Mouse (Mus musculus) hindbrain, embryonic 14.5 days (tissue): ENCODE measurements around the gene Nadk. TPM values are rescaled to one million over a fixed set of nuclear protein-coding genes. Genes with fewer than 3 reads are reported as not detected.
"Not testable (repeated sequence)": the region's sequence is repeated elsewhere in the genome, so short reads cannot be mapped to it uniquely, and the experiment has no call there.

ENCODE experiments used
- ATAC-seq: fragments of 200-750 bp; cut with Nextera tagmentation; 2 replicates; pipeline ENCODE4 v1.8.0; 2017; ENCODE audit warnings: moderate number of reproducible peaks, mild to moderate bottlenecking, moderate TSS enrichment, moderate library complexity; ENCODE audit not compliant: low FRiP score
- DNase-seq: peaks from one replicate; pipeline ENCODE4 v3.0.0-alpha.2; 2015; ENCODE audit warnings: low spot score
- H3K27ac ChIP-seq: fragments of 300-500 bp; sonication (generic); 2 replicates; pipeline ENCODE4 v1.5.1; 2014; ENCODE audit warnings: mild to moderate bottlenecking, moderate library complexity
- H3K27me3 ChIP-seq: fragments of 300-500 bp; sonication (generic); 2 replicates; pipeline ENCODE4 v1.6.1; 2014; ENCODE audit warnings: mild to moderate bottlenecking, low read length, mixed read lengths; ENCODE audit not compliant: control insufficient read depth, insufficient read depth
- H3K36me3 ChIP-seq: fragments of 300-500 bp; sonication (generic); replicated peaks from 2 replicates; pipeline ENCODE4 v1.6.1; 2014; ENCODE audit not compliant: control insufficient read depth, insufficient read depth
- H3K4me1 ChIP-seq: fragments of 300-500 bp; sonication (generic); replicated peaks from 2 replicates; pipeline ENCODE4 v1.6.1; 2014; ENCODE audit warnings: antibody characterized with exemption, low read length, mixed read lengths; ENCODE audit not compliant: control insufficient read depth, insufficient read depth
- H3K4me2 ChIP-seq: fragments of 300-500 bp; sonication (generic); replicated peaks from 2 replicates; pipeline ENCODE4 v1.6.1; 2014; ENCODE audit warnings: mild to moderate bottlenecking, moderate library complexity
- H3K4me3 ChIP-seq: fragments of 300-500 bp; sonication (generic); replicated peaks from 2 replicates; pipeline ENCODE4 v1.5.1; 2014; ENCODE audit warnings: mild to moderate bottlenecking, low read length
- H3K9ac ChIP-seq: fragments of 300-500 bp; sonication (generic); 2 replicates; pipeline ENCODE4 v1.6.1; 2014
- H3K9me3 ChIP-seq: fragments of 300-500 bp; sonication (generic); 2 replicates; pipeline ENCODE4 v1.6.1; 2016; ENCODE audit warnings: low read length; ENCODE audit not compliant: control insufficient read depth
- WGBS: fragments of 180-500 bp; shearing (Covaris S2); extraction: QIAGEN DNeasy Blood & Tissue Kit; methylation state at CpG from one replicate; pipeline ENCODE4 v1.1.7; 2014; 5-methylcytosine and 5-hydroxymethylcytosine counted together
- polyA plus RNA-seq: library from polyadenylated mRNA; unstranded; fragments of >200 nt; fragmentation: Nextera tagmentation; extraction: Ambion mirVana; gene quantifications from 2 replicates; pipeline ENCODE4 v1.2.1, GENCODE M21; 2014

Gene Nadk
- polyA plus RNA-seq, 1 experiment from 2014 or later, result 82.9 TPM

- 24% methylated on average over 2 of the region's 2 CpGs for WGBS
- Histone ChIP-seq H3K27ac (no peak overlapping the region), H3K9me3 (no peaks in the 10 kb centered on the region), H3K27me3 (no peaks in the 10 kb centered on the region), H3K4me2 (no peak overlapping the region), H3K36me3 (no peaks in the 10 kb centered on the region), H3K9ac (no peak overlapping the region), H3K4me3 (no peak overlapping the region), H3K4me1 (peaks cover 13% of the 10 kb centered on the region)
- ATAC-seq, result no peak
- peak; percentile 32 for DNase-seq
Measured at GRCm38 (mm10) chr4:155568170-155568569, 6.0 kb downstream of the Nadk start.

- no peaks in the 10 kb centered on the region for H3K36me3 ChIP-seq
- WGBS, result 94% methylated on average over 7 of the region's 7 CpGs
- H3K4me2 ChIP-seq, result no peak overlapping the region
- H3K9me3 ChIP-seq, result no peaks in the 10 kb centered on the region
- H3K27me3 ChIP-seq, result no peaks in the 10 kb centered on the region
- H3K9ac ChIP-seq, result no peak overlapping the region
- H3K4me1 ChIP-seq, result peaks cover 13% of the 10 kb centered on the region
- no peak overlapping the region for H3K27ac ChIP-seq
- ATAC-seq, result no peak
- DNase-seq, result no peak
- H3K4me3 ChIP-seq, result no peak overlapping the region
Measured at GRCm38 (mm10) chr4:155568632-155569370, 6.6 kb downstream of the Nadk start.

- H3K4me3 ChIP-seq, result no peak overlapping the region
- H3K27me3 ChIP-seq, result no peaks in the 10 kb centered on the region
- no peak overlapping the region for H3K27ac ChIP-seq
- H3K9me3 ChIP-seq, result no peaks in the 10 kb centered on the region
- 98% methylated on average over 6 of the region's 6 CpGs for WGBS
- no peak overlapping the region for H3K9ac ChIP-seq
- no peaks in the 10 kb centered on the region for H3K36me3 ChIP-seq
- no peak overlapping the region for H3K4me2 ChIP-seq
- DNase-seq (no peak), ATAC-seq (no peak)
- H3K4me1 ChIP-seq, result peaks cover 8% of the 10 kb centered on the region
Measured at GRCm38 (mm10) chr4:155569818-155570217, 7.6 kb downstream of the Nadk start.

- not testable (repeated sequence) for H3K4me3 ChIP-seq, H3K36me3 ChIP-seq, H3K4me2 ChIP-seq, H3K4me1 ChIP-seq, ATAC-seq, H3K9ac ChIP-seq, H3K27me3 ChIP-seq, H3K27ac ChIP-seq, H3K9me3 ChIP-seq, DNase-seq
- WGBS, result 92% methylated on average over 11 of the region's 11 CpGs
Measured at GRCm38 (mm10) chr4:155570315-155570714, 8.1 kb downstream of the Nadk start.

GRCm38 (mm10) chr4:155571442-155571841 is 9.3 kb downstream of the Nadk start:
- no peak for DNase-seq
- Histone ChIP-seq H3K4me1 (no peaks in the 10 kb centered on the region; the same call in 1 of the 2 replicates), H3K27me3 (no peaks in the 10 kb centered on the region), H3K4me3 (no peak overlapping the region), H3K9me3 (no peaks in the 10 kb centered on the region), H3K27ac (no peak overlapping the region), H3K9ac (no peak overlapping the region), H3K36me3 (peaks cover under 1% of the 10 kb centered on the region; the same call in 1 of the 2 replicates), H3K4me2 (no peak overlapping the region)
- ATAC-seq, result no peak
- WGBS, result 89% methylated on average over 2 of the region's 2 CpGs

- Histone ChIP-seq H3K4me2 (no peak overlapping the region), H3K9ac (no peak overlapping the region), H3K4me3 (no peak overlapping the region), H3K36me3 (peaks cover 16% of the 10 kb centered on the region), H3K27me3 (no peaks in the 10 kb centered on the region), H3K9me3 (no peaks in the 10 kb centered on the region), H3K27ac (no peak overlapping the region), H3K4me1 (no peaks in the 10 kb centered on the region; the same call in 1 of the 2 replicates)
- WGBS, result 94% methylated on average over 2 of the region's 2 CpGs
- DNase-seq (no peak), ATAC-seq (no peak)
Measured at GRCm38 (mm10) chr4:155573155-155573554, 11.0 kb downstream of the Nadk start.

GRCm38 (mm10) chr4:155573876-155574275 is 11.7 kb downstream of the Nadk start:
- Histone ChIP-seq H3K27me3 (no peaks in the 10 kb centered on the region), H3K4me2 (no peak overlapping the region), H3K36me3 (peaks cover 22% of the 10 kb centered on the region), H3K4me1 (no peaks in the 10 kb centered on the region), H3K9me3 (no peaks in the 10 kb centered on the region), H3K9ac (no peak overlapping the region), H3K4me3 (no peak overlapping the region), H3K27ac (no peak overlapping the region)
- 97% methylated on average over 9 of the region's 9 CpGs for WGBS
- no peak for ATAC-seq
- DNase-seq, result no peak

GRCm38 (mm10) chr4:155574931-155575330 is 12.8 kb downstream of the Nadk start:
- ATAC-seq, result no peak
- Histone ChIP-seq H3K9me3 (no peaks in the 10 kb centered on the region), H3K27me3 (no peaks in the 10 kb centered on the region), H3K36me3 (peaks cover 32% of the 10 kb centered on the region), H3K9ac (no peak overlapping the region), H3K27ac (no peak overlapping the region), H3K4me2 (no peak overlapping the region), H3K4me1 (no peaks in the 10 kb centered on the region), H3K4me3 (no peak overlapping the region)
- 88% methylated on average over 11 of the region's 11 CpGs for WGBS
- no peak for DNase-seq

- H3K36me3 ChIP-seq, result peaks cover 34% of the 10 kb centered on the region
- H3K9me3 ChIP-seq, result no peaks in the 10 kb centered on the region
- no peak overlapping the region for H3K9ac ChIP-seq
- no peaks in the 10 kb centered on the region for H3K27me3 ChIP-seq
- H3K4me2 ChIP-seq, result no peak overlapping the region
- DNase-seq, result no peak
- no peak overlapping the region for H3K27ac ChIP-seq
- no peak overlapping the region for H3K4me3 ChIP-seq
- no peaks in the 10 kb centered on the region for H3K4me1 ChIP-seq
- 84% methylated on average over 8 of the region's 8 CpGs for WGBS
- no peak for ATAC-seq
Measured at GRCm38 (mm10) chr4:155575521-155575920, 13.3 kb downstream of the Nadk start.

GRCm38 (mm10) chr4:155577132-155577531 is 15.0 kb downstream of the Nadk start:
- H3K9me3 ChIP-seq, result no peaks in the 10 kb centered on the region
- 94% methylated on average over 9 of the region's 9 CpGs for WGBS
- no peaks in the 10 kb centered on the region for H3K4me1 ChIP-seq
- ATAC-seq (no peak), DNase-seq (no peak)
- no peak overlapping the region for H3K9ac ChIP-seq
- H3K4me3 ChIP-seq, result no peak overlapping the region
- H3K27ac ChIP-seq, result no peak overlapping the region
- H3K4me2 ChIP-seq, result no peak overlapping the region
- H3K36me3 ChIP-seq, result peaks cover 43% of the 10 kb centered on the region
- H3K27me3 ChIP-seq, result no peaks in the 10 kb centered on the region
